Mouse (Mus musculus) MEL (cell line): Measurements from ENCODE around the gene Ptpre. TPM values are rescaled to one million over a fixed set of nuclear protein-coding genes. Genes with fewer than 3 reads are reported as not detected.

ENCODE experiments used
- DNase-seq: peaks from one replicate; pipeline ENCODE4 v3.0.0; 2011; ENCODE audit warnings: low read depth, low spot score
- H3K27ac ChIP-seq: 2 replicates; pipeline ENCODE4 v1.5.1; 2012; ENCODE audit warnings: low read depth, mild to moderate bottlenecking, control low read depth, low read length, moderate library complexity; ENCODE audit not compliant: control insufficient read depth
- H3K27me3 ChIP-seq, 2 experiments: fragments of 150-350 bp in 1 of 2; sonication (generic) in 1 of 2; 2 replicates each; pipeline ENCODE4 v1.6.1; 2012; ENCODE audit warnings: low read length in 2 of 2, mild to moderate bottlenecking in 2 of 2, improper control_type of control experiment in 1 of 2, moderate library complexity in 1 of 2; ENCODE audit not compliant: insufficient read depth in 2 of 2, control insufficient read depth in 1 of 2
- H3K36me3 ChIP-seq, 2 experiments: 2 replicates each; pipeline ENCODE4 v1.6.1; 2012 to 2014; ENCODE audit warnings: low read length in 2 of 2, improper control_type of control experiment in 1 of 2, inconsistent platforms in 1 of 2, mild to moderate bottlenecking in 1 of 2; ENCODE audit not compliant: insufficient read depth in 2 of 2, control insufficient read depth in 1 of 2
- H3K4me1 ChIP-seq, 2 experiments: fragments of 150-350 bp in 1 of 2; sonication (generic) in 1 of 2; 2 replicates each; pipeline ENCODE4 v1.6.1; 2012; ENCODE audit warnings: low read length in 2 of 2, improper control_type of control experiment in 1 of 2, mild to moderate bottlenecking in 1 of 2; ENCODE audit not compliant: insufficient read depth in 2 of 2, control insufficient read depth in 1 of 2
- H3K4me3 ChIP-seq, 2 experiments: fragments of 150-350 bp in 1 of 2; sonication (generic) in 1 of 2; 2 replicates each; pipeline ENCODE4 v1.5.1; 2012; ENCODE audit warnings: low read depth in 2 of 2, low read length in 2 of 2, mild to moderate bottlenecking in 2 of 2, moderate library complexity in 2 of 2, control low read depth in 1 of 2, improper control_type of control experiment in 1 of 2; ENCODE audit not compliant: control insufficient read depth in 1 of 2, insufficient read depth in 1 of 2
- H3K79me2 ChIP-seq: 2 replicates; pipeline ENCODE4 v1.6.1; 2012; ENCODE audit warnings: mild to moderate bottlenecking, low read length, moderate library complexity; ENCODE audit not compliant: control insufficient read depth, poor library complexity, insufficient read depth
- H3K9ac ChIP-seq: 2 replicates; pipeline ENCODE4 v1.6.1; 2012; ENCODE audit warnings: low read depth, mild to moderate bottlenecking, control low read depth, low read length, moderate library complexity; ENCODE audit not compliant: control insufficient read depth, poor library complexity, severe bottlenecking
- H3K9me3 ChIP-seq: fragments of 150-350 bp; sonication (generic); replicated peaks from 2 replicates; pipeline ENCODE4 v1.6.1; 2012; ENCODE audit warnings: mild to moderate bottlenecking, low read length, improper control_type of control experiment, moderate library complexity; ENCODE audit not compliant: insufficient read depth
- CHD1 ChIP-seq: IDR thresholded peaks from 2 replicates; pipeline ENCODE4 v1.6.1; 2012; ENCODE audit warnings: low read depth, mild to moderate bottlenecking, inconsistent platforms, low read length, improper control_type of control experiment
- CHD2 ChIP-seq: IDR thresholded peaks from 2 replicates; pipeline ENCODE4 v1.6.1; 2011; ENCODE audit warnings: low read length, improper control_type of control experiment
- CTCF ChIP-seq, 3 experiments: IDR thresholded peaks in 2 of 3; conservative IDR thresholded peaks in 1 of 3; 2 replicates each; pipeline ENCODE4 v1.5.1; 2011 to 2012; ENCODE audit warnings: low read length in 3 of 3, low read depth in 2 of 3, mild to moderate bottlenecking in 2 of 3, improper control_type of control experiment in 1 of 3, inconsistent platforms in 1 of 3, mixed read lengths in 1 of 3, moderate library complexity in 1 of 3; ENCODE audit not compliant: control insufficient read depth in 1 of 3, insufficient read depth in 1 of 3, poor library complexity in 1 of 3, severe bottlenecking in 1 of 3
- ELF1 ChIP-seq: IDR thresholded peaks from 2 replicates; pipeline ENCODE4 v1.6.1; 2014; ENCODE audit warnings: low read depth, mild to moderate bottlenecking, inconsistent platforms, low read length, improper control_type of control experiment, moderate library complexity
- EP300 ChIP-seq, 2 experiments: IDR thresholded peaks; 2 replicates each; pipeline ENCODE4 v1.6.1; 2011; ENCODE audit warnings: improper control_type of control experiment in 2 of 2, low read length in 2 of 2, low read depth in 1 of 2, mild to moderate bottlenecking in 1 of 2
- GABPA ChIP-seq: IDR thresholded peaks from 2 replicates; pipeline ENCODE4 v1.6.1; 2012; ENCODE audit warnings: low read depth, mild to moderate bottlenecking, inconsistent platforms, low read length, improper control_type of control experiment, moderate library complexity
- GATA1 ChIP-seq: IDR thresholded peaks from 2 replicates; pipeline ENCODE4 v1.6.1; 2011; ENCODE audit warnings: low read depth, low read length, improper control_type of control experiment
- JUND ChIP-seq: IDR thresholded peaks from 2 replicates; pipeline ENCODE4 v1.6.1; 2011; ENCODE audit warnings: low read depth, mild to moderate bottlenecking, improper control_type of control experiment, low read length
- KAT2A ChIP-seq: conservative IDR thresholded peaks from 2 replicates; pipeline ENCODE4 v1.6.1; 2012; ENCODE audit warnings: low read depth, low read length, improper control_type of control experiment, inconsistent platforms
- MAFK ChIP-seq: IDR thresholded peaks from 2 replicates; pipeline ENCODE4 v1.6.1; 2011; ENCODE audit warnings: low read depth, mild to moderate bottlenecking, low read length, improper control_type of control experiment, borderline replicate concordance
- MAX ChIP-seq: IDR thresholded peaks from 2 replicates; pipeline ENCODE4 v1.6.1; 2011; ENCODE audit warnings: low read length, improper control_type of control experiment
- MAZ ChIP-seq: IDR thresholded peaks from 2 replicates; pipeline ENCODE4 v1.6.1; 2012; ENCODE audit warnings: low read depth, mild to moderate bottlenecking, inconsistent platforms, low read length, improper control_type of control experiment
- MYC ChIP-seq: IDR thresholded peaks from 2 replicates; pipeline ENCODE4 v1.6.1; 2011; ENCODE audit warnings: low read depth, mild to moderate bottlenecking, low read length, improper control_type of control experiment, moderate library complexity
- NRF1 ChIP-seq: IDR thresholded peaks from 2 replicates; pipeline ENCODE4 v1.6.1; 2014; ENCODE audit warnings: low read depth, mild to moderate bottlenecking, inconsistent platforms, low read length, improper control_type of control experiment, moderate library complexity; ENCODE audit not compliant: poor library complexity, insufficient read depth, severe bottlenecking
- POLR2A ChIP-seq, 2 experiments: IDR thresholded peaks; 2 replicates each; pipeline ENCODE4 v1.6.1; 2011 to 2012; ENCODE audit warnings: low read length in 2 of 2, mild to moderate bottlenecking in 2 of 2, control low read depth in 1 of 2, improper control_type of control experiment in 1 of 2, low read depth in 1 of 2, moderate library complexity in 1 of 2; ENCODE audit not compliant: control insufficient read depth in 1 of 2, insufficient read depth in 1 of 2, poor library complexity in 1 of 2
- POLR2AphosphoS2 ChIP-seq: IDR thresholded peaks from 2 replicates; pipeline ENCODE4 v1.6.1; 2011; ENCODE audit warnings: low read length, improper control_type of control experiment
- POLR2AphosphoS5 ChIP-seq: IDR thresholded peaks from 2 replicates; pipeline ENCODE4 v1.6.1; 2012; ENCODE audit warnings: low read depth, borderline replicate concordance, mild to moderate bottlenecking, inconsistent platforms, low read length, moderate library complexity, mixed read lengths
- RAD21 ChIP-seq: IDR thresholded peaks from 2 replicates; pipeline ENCODE4 v1.6.1; 2011; ENCODE audit warnings: mild to moderate bottlenecking, low read depth, low read length, improper control_type of control experiment
- SIN3A ChIP-seq: IDR thresholded peaks from 2 replicates; pipeline ENCODE4 v1.6.1; 2012; ENCODE audit warnings: low read length, improper control_type of control experiment, inconsistent platforms
- TAL1 ChIP-seq: IDR thresholded peaks from 2 replicates; pipeline ENCODE4 v1.6.1; 2012; ENCODE audit warnings: mild to moderate bottlenecking, inconsistent platforms, low read length, moderate library complexity, mixed read lengths
- TCF12 ChIP-seq: IDR thresholded peaks from 2 replicates; pipeline ENCODE4 v1.6.1; 2014; ENCODE audit warnings: low read depth, mild to moderate bottlenecking, inconsistent platforms, low read length, improper control_type of control experiment, moderate library complexity
- UBTF ChIP-seq: IDR thresholded peaks from 2 replicates; pipeline ENCODE4 v1.6.1; 2012; ENCODE audit warnings: low read depth, mild to moderate bottlenecking, inconsistent platforms, low read length, improper control_type of control experiment, moderate library complexity, borderline replicate concordance; ENCODE audit not compliant: insufficient read depth
- USF1 ChIP-seq: IDR thresholded peaks from 2 replicates; pipeline ENCODE4 v1.6.1; 2014; ENCODE audit warnings: low read depth, mild to moderate bottlenecking, inconsistent platforms, low read length, improper control_type of control experiment, moderate library complexity
- ZC3H11A ChIP-seq: IDR thresholded peaks from 2 replicates; pipeline ENCODE4 v1.6.1; 2012; ENCODE audit warnings: low read depth, mild to moderate bottlenecking, inconsistent platforms, low read length, improper control_type of control experiment
- ZKSCAN1 ChIP-seq: IDR thresholded peaks from 2 replicates; pipeline ENCODE4 v1.6.1; 2012; ENCODE audit warnings: low read depth, mild to moderate bottlenecking, inconsistent platforms, low read length, improper control_type of control experiment, moderate library complexity
- polyA plus RNA-seq, 2 experiments: library from polyadenylated mRNA; stranded (reverse) in 1 of 2; unstranded in 1 of 2; fragments of >175 nt in 1 of 2; fragments of >200 nt in 1 of 2; gene quantifications; 2 replicates each; pipeline versions ENCODE4 v1.2.1 to v1.2.4; 2012; ENCODE audit warnings: low replicate concordance in 2 of 2, low read depth in 1 of 2; ENCODE audit not compliant: insufficient read length in 2 of 2, insufficient read depth in 1 of 2, missing spikeins in 1 of 2
- total RNA-seq: library from RNA; depleted of rRNA; stranded (reverse); fragments of 300-350 nt; gene quantifications from 2 replicates; pipeline ENCODE4 v1.2.3, GENCODE M21; 2012

The Ptpre gene
- total and polyA plus RNA-seq, 3 experiments: 4.9 to 12.9 TPM; not detected in 1

DNA sequence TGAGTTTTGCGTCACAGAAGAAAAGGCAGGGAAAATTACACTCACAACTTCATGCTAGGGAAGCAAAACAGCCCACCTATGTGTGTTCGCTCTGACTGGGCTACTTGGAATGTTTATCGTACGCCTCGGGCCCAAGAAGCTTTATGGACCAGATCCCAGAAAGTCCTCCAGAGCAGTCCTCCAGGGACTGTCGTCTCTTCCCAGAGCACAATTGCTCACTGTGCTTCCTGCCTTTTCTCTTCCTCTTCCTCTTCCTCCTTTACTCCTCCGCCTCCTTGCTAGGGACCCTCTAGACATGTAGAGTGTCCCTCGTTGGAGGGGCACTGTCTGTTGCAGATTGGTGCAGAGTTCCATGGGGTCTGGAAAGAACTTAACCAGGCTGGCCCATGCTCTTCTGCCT is 111.5 kb downstream of the Ptpre start:
- Histone ChIP-seq H3K9ac (no peak overlapping the region), H3K4me3 (no peak overlapping the region), H3K27ac (no peak overlapping the region), H3K27me3 (no peaks in the 10 kb centered on the region), H3K79me2 (no peaks in the 10 kb centered on the region), H3K9me3 (no peaks in the 10 kb centered on the region), H3K36me3 (no peaks in the 10 kb centered on the region; a peak in 1 of 4 replicates), H3K4me1 (no peaks in the 10 kb centered on the region)
- DNase-seq: no peak
- no peak for TF ChIP-seq ELF1
- no peak for TF ChIP-seq TAL1

DNA sequence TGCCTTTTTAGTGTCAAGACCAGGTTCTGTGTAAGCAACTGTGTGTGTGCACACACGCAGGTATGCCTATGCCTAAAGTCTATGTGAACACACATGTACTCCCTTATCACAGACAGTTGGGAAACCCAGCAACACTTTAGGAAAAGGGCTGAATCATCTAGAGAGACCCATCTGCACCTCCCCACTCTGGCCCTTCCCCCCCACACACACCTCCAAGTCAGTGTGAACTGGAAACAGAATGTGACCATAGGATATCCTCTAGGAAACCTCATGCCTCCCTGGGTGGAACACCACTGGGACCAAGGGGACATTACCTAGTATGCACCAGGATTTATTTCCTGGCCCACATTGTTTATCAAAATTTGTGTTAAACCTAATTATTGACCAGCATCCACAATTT is 112.0 kb downstream of the Ptpre start:
- Histone ChIP-seq H3K27ac (no peak overlapping the region), H3K27me3 (no peaks in the 10 kb centered on the region), H3K9me3 (no peaks in the 10 kb centered on the region), H3K79me2 (no peaks in the 10 kb centered on the region), H3K4me1 (no peaks in the 10 kb centered on the region), H3K4me3 (no peak overlapping the region), H3K36me3 (no peaks in the 10 kb centered on the region; a peak in 1 of 4 replicates)
- no peak for DNase-seq
- TF ChIP-seq UBTF (no peak), RAD21 (no peak), JUND (no peak), MAZ (no peak), MAX (no peak)
- TF ChIP-seq, all 39 proteins: peak for 0
- H3K9ac ChIP-seq: no peak overlapping the region

DNA sequence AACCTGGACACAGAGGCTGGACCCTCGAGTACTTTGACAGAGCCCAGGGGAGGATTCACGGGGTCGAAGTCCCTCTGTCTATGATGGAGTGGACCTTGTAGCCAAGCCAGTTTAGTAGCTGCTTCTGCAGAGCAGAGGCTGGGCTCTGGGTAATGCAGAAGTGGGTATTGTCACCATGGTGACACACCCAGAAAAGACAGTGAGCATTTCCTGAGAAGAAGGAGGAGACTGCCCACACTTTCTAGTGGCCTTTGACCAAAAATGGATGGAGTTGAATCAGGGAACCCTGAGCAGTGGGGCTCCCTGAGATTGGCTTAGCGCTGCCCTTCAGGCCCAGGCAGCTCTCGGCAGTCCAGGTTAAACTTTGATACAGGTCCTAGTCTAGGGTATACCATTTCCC is 112.8 kb downstream of the Ptpre start:
- H3K4me3 ChIP-seq: no peak overlapping the region

More for the DNA sequence above, 112.8 kb downstream of the Ptpre start:
- H3K79me2 ChIP-seq: no peaks in the 10 kb centered on the region
- 0 out of 4 replicates have a peak, but pooled peaks cover 0 to 4% of the 10 kb centered on the region in 2 experiments for H3K4me1 ChIP-seq
- no peak overlapping the region for H3K27ac ChIP-seq
- H3K27me3 ChIP-seq: no peaks in the 10 kb centered on the region
- no peaks in the 10 kb centered on the region; a peak in 1 of 4 replicates for H3K36me3 ChIP-seq
- TF ChIP-seq GABPA (no peak), SIN3A (no peak), POLR2AphosphoS5 (no peak), ZC3H11A (no peak), GATA1 (no peak), EP300 (IDR thresholded peaks at IDR 0.05; ENCODE audit: low read depth in 1 of 2, low read length in 2 of 2) (no peak), MYC (no peak), USF1 (no peak), CHD2 (no peak), CTCF (IDR thresholded peaks at IDR 0.05 in 2 of 3, conservative IDR thresholded peaks at IDR 0.05 in 1 of 3; ENCODE audit: control insufficient read depth in 1 of 3, insufficient read depth in 1 of 3, low read depth in 2 of 3, low read length in 3 of 3, poor library complexity in 1 of 3, severe bottlenecking in 1 of 3) (no peak), POLR2A (IDR thresholded peaks at IDR 0.05; ENCODE audit: control insufficient read depth in 1 of 2, insufficient read depth in 1 of 2, low read depth in 1 of 2, low read length in 2 of 2, poor library complexity in 1 of 2) (no peak), ZKSCAN1 (no peak), RAD21 (no peak), KAT2A (no peak), CHD1 (no peak), TCF12 (no peak), UBTF (no peak), NRF1 (no peak), POLR2AphosphoS2 (no peak), MAFK (no peak)
- DNase-seq: no peak
- no peak overlapping the region for H3K9ac ChIP-seq
- no peaks in the 10 kb centered on the region for H3K9me3 ChIP-seq
